Mouse (Mus musculus) hindbrain, postnatal 0 days (tissue): ENCODE data around the gene Ak4. TPM values are rescaled to one million over a fixed set of nuclear protein-coding genes. Genes with fewer than 3 reads are reported as not detected.

Experiments
- ATAC-seq: fragments of 200-750 bp; cut with Nextera tagmentation; 2 replicates; pipeline ENCODE4 v1.8.0; 2017; ENCODE audit warnings: mild to moderate bottlenecking, moderate TSS enrichment, moderate library complexity
- DNase-seq: peaks from one replicate; pipeline ENCODE4 v3.0.0-alpha.2; 2015; ENCODE audit warnings: low spot score
- H3K27ac ChIP-seq: fragments of 300-500 bp; sonication (generic); 2 replicates; pipeline ENCODE4 v1.5.1; 2014; ENCODE audit warnings: mild to moderate bottlenecking
- H3K27me3 ChIP-seq: fragments of 300-500 bp; sonication (generic); 2 replicates; pipeline ENCODE4 v1.6.1; 2014; ENCODE audit warnings: low read length, mixed read lengths; ENCODE audit not compliant: insufficient read depth
- H3K36me3 ChIP-seq: fragments of 300-500 bp; sonication (generic); 2 replicates; pipeline ENCODE4 v1.6.1; 2014; ENCODE audit warnings: low read length, mixed read lengths; ENCODE audit not compliant: insufficient read depth
- H3K4me1 ChIP-seq: fragments of 300-500 bp; sonication (generic); 2 replicates; pipeline ENCODE4 v1.6.1; 2014; ENCODE audit warnings: antibody characterized with exemption, low read length, mixed read lengths; ENCODE audit not compliant: insufficient read depth
- H3K4me2 ChIP-seq: fragments of 300-500 bp; sonication (generic); 2 replicates; pipeline ENCODE4 v1.6.1; 2014; ENCODE audit warnings: low read depth, mild to moderate bottlenecking, low read length, moderate library complexity, mixed read lengths
- H3K4me3 ChIP-seq: fragments of 300-500 bp; sonication (generic); 2 replicates; pipeline ENCODE4 v1.5.1; 2014; ENCODE audit warnings: low read length
- H3K9ac ChIP-seq: fragments of 300-500 bp; sonication (generic); replicated peaks from 2 replicates; pipeline ENCODE4 v1.6.1; 2014; ENCODE audit warnings: mild to moderate bottlenecking, low read length, moderate library complexity, mixed read lengths
- H3K9me3 ChIP-seq: fragments of 300-500 bp; sonication (generic); 2 replicates; pipeline ENCODE4 v1.6.1; 2016; ENCODE audit warnings: low read length, mixed read lengths
- CTCF ChIP-seq: IDR thresholded peaks from 2 replicates; pipeline ENCODE4 v1.5.1; 2016; ENCODE audit warnings: antibody characterized with exemption, control low read depth, low read depth
- WGBS: fragments of 180-500 bp; shearing (Covaris S2); extraction: QIAGEN DNeasy Blood & Tissue Kit; methylation state at CpG from one replicate; pipeline ENCODE4 v1.1.7; 2014; 5-methylcytosine and 5-hydroxymethylcytosine counted together
- polyA plus RNA-seq: library from polyadenylated mRNA; unstranded; fragments of >200 nt; fragmentation: Nextera tagmentation; extraction: Ambion mirVana; gene quantifications from 2 replicates; pipeline ENCODE4 v1.2.1, GENCODE M21; 2015
- total RNA-seq: library from RNA; depleted of rRNA; stranded (reverse); fragments of >200 nt; gene quantifications from 2 replicates; pipeline ENCODE4 v1.2.3, GENCODE M21; 2014; rRNA removed

Gene Ak4
- total RNA-seq (18.6 and 23.6 TPM in 2 replicates), polyA plus RNA-seq (8.2 and 8.4 TPM in 2 replicates)

GRCm38 (mm10) chr4:101419151-101419910 lies at the start of gene Ak4:
TSS of gene Ak4 (plus strand) at chr4:101419277.
- Histone ChIP-seq H3K4me1 (peaks cover 4% of the 10 kb centered on the region; the same call in 1 of the 2 replicates), H3K36me3 (no peaks in the 10 kb centered on the region), H3K9me3 (no peaks in the 10 kb centered on the region), H3K27ac (peak within 1 kb of the TSS; percentile 45; the same call in 1 of the 2 replicates), H3K9ac (peak within 1 kb of the TSS; percentile 85), H3K4me2 (peak within 1 kb of the TSS; percentile 97), H3K4me3 (peak within 1 kb of the TSS; percentile 79), H3K27me3 (no peaks in the 10 kb centered on the region)
- under 1% methylated on average over 58 of the region's 74 CpGs for WGBS
- no peak for TF ChIP-seq CTCF
- peak; percentile 72 for ATAC-seq
- peak; percentile 50 for DNase-seq

GRCm38 (mm10) chr4:101369738-101370275 lies 49.3 kb upstream of the Ak4 start:
- DNase-seq (no peak), ATAC-seq (no peak)
- H3K4me2 ChIP-seq: no peak overlapping the region
- no peak overlapping the region for H3K27ac ChIP-seq
- WGBS: 66% methylated on average over 4 of the region's 4 CpGs
- H3K27me3 ChIP-seq: no peaks in the 10 kb centered on the region
- no peak overlapping the region for H3K4me3 ChIP-seq
- H3K9me3 ChIP-seq: no peaks in the 10 kb centered on the region
- no peak overlapping the region for H3K9ac ChIP-seq
- H3K4me1 ChIP-seq: no peaks in the 10 kb centered on the region
- no peak for TF ChIP-seq CTCF
- no peaks in the 10 kb centered on the region for H3K36me3 ChIP-seq

GRCm38 (mm10) chr4:101372283-101372682 lies 46.8 kb upstream of the Ak4 start:
- DNase-seq: no peak
- no peaks in the 10 kb centered on the region for H3K27me3 ChIP-seq
- H3K9ac ChIP-seq: no peak overlapping the region
- no peaks in the 10 kb centered on the region for H3K4me1 ChIP-seq
- H3K36me3 ChIP-seq: no peaks in the 10 kb centered on the region
- H3K4me2 ChIP-seq: no peak overlapping the region
- WGBS: 64% methylated on average over 2 of the region's 2 CpGs
- no peak overlapping the region for H3K4me3 ChIP-seq
- no peak for ATAC-seq
- H3K27ac ChIP-seq: no peak overlapping the region
- no peaks in the 10 kb centered on the region for H3K9me3 ChIP-seq
- no peak for TF ChIP-seq CTCF

GRCm38 (mm10) chr4:101372751-101373150 lies 46.3 kb upstream of the Ak4 start:
- ATAC-seq (no peak), DNase-seq (no peak)
- Histone ChIP-seq H3K9ac (no peak overlapping the region), H3K4me1 (no peaks in the 10 kb centered on the region), H3K27me3 (no peaks in the 10 kb centered on the region), H3K36me3 (no peaks in the 10 kb centered on the region), H3K4me2 (no peak overlapping the region), H3K27ac (no peak overlapping the region), H3K4me3 (no peak overlapping the region), H3K9me3 (no peaks in the 10 kb centered on the region)
- 75% methylated on average over 6 of the region's 6 CpGs for WGBS
- TF ChIP-seq CTCF: no peak

- Histone ChIP-seq H3K9me3 (no peaks in the 10 kb centered on the region), H3K27ac (no peak overlapping the region), H3K4me2 (no peak overlapping the region), H3K36me3 (no peaks in the 10 kb centered on the region), H3K9ac (no peak overlapping the region), H3K4me3 (no peak overlapping the region), H3K27me3 (no peaks in the 10 kb centered on the region), H3K4me1 (peaks cover 2% of the 10 kb centered on the region; the same call in 1 of the 2 replicates)
- no peak for DNase-seq
- WGBS: 78% methylated on average over 8 of the region's 8 CpGs
- TF ChIP-seq CTCF: no peak
- no peak for ATAC-seq
These were observed 45.0 kb upstream of the Ak4 start for GRCm38 (mm10) chr4:101374104-101374503.

- no peak overlapping the region for H3K4me3 ChIP-seq
- H3K4me2 ChIP-seq: no peak overlapping the region
- no peak overlapping the region for H3K9ac ChIP-seq
- no peak for ATAC-seq
- DNase-seq: no peak
- H3K27ac ChIP-seq: no peak overlapping the region
- no peaks in the 10 kb centered on the region for H3K27me3 ChIP-seq
- no peaks in the 10 kb centered on the region for H3K9me3 ChIP-seq
- no peak for TF ChIP-seq CTCF
- H3K4me1 ChIP-seq: peaks cover 2% of the 10 kb centered on the region; the same call in 1 of the 2 replicates
- 63% methylated on average over 4 of the region's 4 CpGs for WGBS
- no peaks in the 10 kb centered on the region for H3K36me3 ChIP-seq
These were observed 42.2 kb upstream of the Ak4 start for GRCm38 (mm10) chr4:101376835-101377234.

- no peak for ATAC-seq
- H3K9me3 ChIP-seq: no peaks in the 10 kb centered on the region
- WGBS: 56% methylated on average over 4 of the region's 4 CpGs
- peaks cover 2% of the 10 kb centered on the region; the same call in 1 of the 2 replicates for H3K4me1 ChIP-seq
- H3K27ac ChIP-seq: no peak overlapping the region
- H3K36me3 ChIP-seq: no peaks in the 10 kb centered on the region
- no peak for TF ChIP-seq CTCF
- no peak overlapping the region for H3K4me2 ChIP-seq
- H3K4me3 ChIP-seq: no peak overlapping the region
- H3K27me3 ChIP-seq: no peaks in the 10 kb centered on the region
- no peak for DNase-seq
- H3K9ac ChIP-seq: no peak overlapping the region
These were observed 40.8 kb upstream of the Ak4 start for GRCm38 (mm10) chr4:101378241-101378640.
